Mouse (Mus musculus) cortical plate, adult 2 months (tissue): ENCODE measurements around the gene E130309D02Rik. TPM values are rescaled to one million over a fixed set of nuclear protein-coding genes. Genes with fewer than 3 reads are reported as not detected.

Experiments used
- H3K27ac ChIP-seq: fragments of 200-500 bp; 2 replicates; pipeline ENCODE4 v1.5.1; 2012; ENCODE audit warnings: low read length, control low read depth, inconsistent platforms; ENCODE audit not compliant: insufficient read depth
- H3K4me1 ChIP-seq: fragments of 200-500 bp; 2 replicates; pipeline ENCODE4 v1.6.1; 2011; ENCODE audit warnings: low read length; ENCODE audit not compliant: control insufficient read depth, insufficient read depth
- H3K4me3 ChIP-seq: fragments of 200-500 bp; 2 replicates; pipeline ENCODE4 v1.5.1; 2011; ENCODE audit warnings: mild to moderate bottlenecking, low read length, control low read depth; ENCODE audit not compliant: insufficient read depth
- CTCF ChIP-seq: fragments of 200-500 bp; IDR thresholded peaks from 2 replicates; pipeline ENCODE4 v1.5.1; 2011; ENCODE audit warnings: mild to moderate bottlenecking, control low read depth, low read length; ENCODE audit not compliant: insufficient read depth; ENCODE audit errors: extremely low read depth
- POLR2A ChIP-seq: fragments of 200-500 bp; IDR thresholded peaks from 2 replicates; pipeline ENCODE4 v1.6.1; 2011; ENCODE audit warnings: mild to moderate bottlenecking, low read length, control low read depth; ENCODE audit not compliant: insufficient read depth; ENCODE audit errors: extremely low read depth
- polyA plus RNA-seq: library from polyadenylated mRNA; depleted of rRNA; stranded (reverse); fragments of >200 nt; gene quantifications from 2 replicates; pipeline ENCODE4 v1.2.3, GENCODE M21; 2012

Gene E130309D02Rik
- polyA plus RNA-seq, 1 experiment = 16.3 TPM

DNA sequence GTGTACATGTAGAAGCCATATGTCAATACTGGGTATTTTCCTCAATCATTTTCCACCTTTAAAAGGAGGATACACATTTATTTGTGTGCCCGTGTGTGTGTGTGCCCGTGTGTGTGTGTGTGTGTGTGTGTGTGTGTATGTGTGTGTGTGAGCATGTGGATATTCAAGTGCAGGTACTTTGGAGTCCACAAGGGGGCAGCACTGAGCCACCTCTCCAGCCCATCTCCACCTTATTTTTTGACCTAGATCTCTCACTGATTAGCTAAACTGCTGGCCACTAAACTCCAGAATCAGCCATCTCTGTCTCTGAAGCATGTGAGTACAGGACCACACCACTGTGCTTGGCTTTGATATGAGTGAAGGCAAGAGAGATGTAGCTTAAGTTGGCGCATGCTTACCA lies 20.3 kb downstream of the E130309D02Rik start:
- Histone ChIP-seq H3K4me3 (no peak overlapping the region), H3K27ac (no peak overlapping the region), H3K4me1 (no peaks in the 10 kb centered on the region)
- TF ChIP-seq POLR2A (no peak), CTCF (no peak)

DNA sequence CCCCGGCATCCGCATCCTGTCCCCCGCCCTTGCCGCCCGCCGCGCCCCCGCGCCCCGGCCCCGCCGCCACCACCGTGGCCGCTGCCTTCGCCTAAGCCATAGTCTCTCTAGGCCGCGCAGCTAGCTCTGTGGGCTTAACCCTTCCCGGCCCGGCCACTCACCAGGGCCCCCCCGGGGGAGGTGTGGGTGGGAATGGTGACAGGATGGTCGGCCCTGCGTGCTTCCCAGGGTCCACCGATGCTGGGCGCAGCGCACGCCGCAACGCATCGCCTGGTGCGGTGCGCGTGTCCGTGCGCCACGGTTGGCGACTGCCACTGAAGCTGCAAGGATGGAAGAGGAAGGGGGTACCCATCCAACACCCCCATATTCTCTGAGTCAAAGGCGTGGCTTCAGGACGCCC lies 21.8 kb downstream of the E130309D02Rik start, which contains the start of gene Zfp853:
Gene Zfp853, minus strand, starts transcription at position 220 of the 400 bp plus-strand sequence.
- Histone ChIP-seq H3K4me3 (peak within 1 kb of the TSS; percentile 48), H3K4me1 (no peaks in the 10 kb centered on the region), H3K27ac (no peak within 1 kb of the TSS)
- TF ChIP-seq CTCF = no peak
- TF ChIP-seq POLR2A = no peak

DNA sequence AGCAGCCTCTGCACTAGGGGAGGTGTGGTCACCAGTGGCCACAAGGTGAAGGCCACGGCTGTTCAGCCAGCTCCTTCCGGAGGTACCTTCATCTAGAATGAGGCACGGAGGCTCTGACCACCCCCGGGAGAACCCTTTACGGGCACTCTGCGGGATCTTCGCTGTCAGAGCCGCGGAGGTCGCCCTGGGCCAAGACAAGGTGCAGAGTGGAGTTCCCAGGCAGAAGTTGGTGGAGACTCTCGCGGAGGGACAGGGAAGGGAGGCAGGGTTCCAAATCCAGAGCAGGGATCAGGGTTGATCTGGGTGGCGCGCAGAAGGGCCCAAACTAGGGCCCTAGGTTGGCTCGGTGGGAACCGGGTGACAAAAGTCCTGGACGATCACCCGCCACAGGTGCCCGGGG lies 22.3 kb downstream of the E130309D02Rik start:
- H3K27ac ChIP-seq = no peak overlapping the region
- peak overlapping the region; percentile 48 for H3K4me3 ChIP-seq
- no peaks in the 10 kb centered on the region for H3K4me1 ChIP-seq
- TF ChIP-seq POLR2A (no peak), CTCF (no peak)

DNA sequence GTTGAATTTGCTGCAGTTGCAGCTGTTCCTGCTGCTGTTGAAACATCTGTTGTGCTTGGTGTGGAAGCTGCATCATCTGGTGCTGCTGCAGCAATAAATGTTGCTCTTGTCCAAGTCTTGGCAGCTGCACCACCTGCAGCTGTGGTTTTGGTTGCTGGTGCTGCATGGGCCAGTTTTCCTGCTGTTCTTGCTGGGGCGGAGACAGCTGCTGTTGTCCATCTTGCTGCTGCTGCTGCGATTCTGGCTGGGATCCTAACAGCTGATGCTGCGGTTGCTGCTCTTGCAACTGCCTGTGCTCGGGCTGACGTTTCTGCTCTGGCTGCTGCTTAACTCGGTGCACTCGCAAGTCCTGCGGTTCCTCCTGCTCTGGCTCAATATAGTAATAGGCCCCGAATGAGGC lies 25.9 kb downstream of the E130309D02Rik start:
- TF ChIP-seq CTCF (no peak), POLR2A (no peak)
- no peaks in the 10 kb centered on the region for H3K4me1 ChIP-seq
- H3K4me3 ChIP-seq = no peak overlapping the region
- no peak overlapping the region for H3K27ac ChIP-seq

DNA sequence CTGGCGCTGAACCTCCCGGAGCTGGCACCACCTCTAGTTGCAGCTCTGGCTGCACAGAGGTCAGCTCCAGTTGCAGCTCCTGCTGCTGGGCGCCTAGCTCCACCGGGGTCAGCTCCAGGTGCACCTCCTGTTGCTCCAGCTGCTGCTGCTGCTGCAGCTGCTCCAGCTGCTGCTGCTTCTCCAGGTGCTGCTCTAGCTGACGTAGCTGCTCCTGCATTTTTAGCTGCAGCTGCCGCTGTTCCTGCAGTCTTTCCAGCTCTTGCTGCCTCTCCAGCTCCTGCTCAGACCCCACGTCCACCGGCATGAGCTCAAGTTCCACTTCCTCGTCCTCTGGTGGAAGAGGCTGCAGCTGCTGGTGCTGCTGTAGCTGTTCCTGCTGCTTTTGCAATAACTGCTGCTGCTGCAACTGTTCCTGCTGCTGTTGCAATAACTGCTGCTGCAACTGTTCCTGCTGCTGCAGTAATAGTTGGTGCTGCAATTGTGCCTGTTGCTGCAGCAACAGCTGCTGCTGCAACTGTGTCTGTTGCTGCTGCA lies 26.7 kb downstream of the E130309D02Rik start:
- Histone ChIP-seq H3K4me1 (no peaks in the 10 kb centered on the region), H3K4me3 (no peak overlapping the region), H3K27ac (no peak overlapping the region)
- no peak for TF ChIP-seq POLR2A
- no peak for TF ChIP-seq CTCF

DNA sequence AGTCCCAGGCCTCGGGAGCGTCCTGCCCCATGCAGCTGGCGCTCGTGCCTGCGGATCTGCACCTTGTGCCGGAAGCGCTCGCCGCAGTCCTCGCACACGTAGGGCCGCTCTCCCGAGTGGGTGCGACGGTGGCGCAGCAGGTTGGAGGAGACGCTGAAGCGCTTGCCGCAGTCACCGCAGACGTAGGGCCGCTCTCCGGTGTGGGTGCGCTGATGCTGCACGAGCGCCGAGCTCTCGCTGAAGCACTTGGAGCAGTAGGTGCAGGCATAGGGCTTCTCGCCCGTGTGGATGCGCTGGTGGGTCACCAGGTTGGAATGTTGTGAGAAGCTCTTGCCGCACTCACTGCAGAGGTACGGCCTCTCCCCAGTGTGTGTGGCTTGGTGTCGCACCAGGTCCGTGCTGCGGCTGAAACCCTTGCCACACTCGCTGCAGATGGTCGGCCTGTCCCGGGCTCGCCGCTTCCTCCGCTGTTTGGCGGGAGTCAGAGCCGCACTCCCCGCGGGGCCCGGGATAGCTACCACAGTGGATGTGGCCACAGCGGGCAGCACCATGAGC lies 27.3 kb downstream of the E130309D02Rik start:
- no peak for TF ChIP-seq CTCF
- no peak for TF ChIP-seq POLR2A
- no peak overlapping the region for H3K4me3 ChIP-seq
- no peak overlapping the region for H3K27ac ChIP-seq
- no peaks in the 10 kb centered on the region for H3K4me1 ChIP-seq

DNA sequence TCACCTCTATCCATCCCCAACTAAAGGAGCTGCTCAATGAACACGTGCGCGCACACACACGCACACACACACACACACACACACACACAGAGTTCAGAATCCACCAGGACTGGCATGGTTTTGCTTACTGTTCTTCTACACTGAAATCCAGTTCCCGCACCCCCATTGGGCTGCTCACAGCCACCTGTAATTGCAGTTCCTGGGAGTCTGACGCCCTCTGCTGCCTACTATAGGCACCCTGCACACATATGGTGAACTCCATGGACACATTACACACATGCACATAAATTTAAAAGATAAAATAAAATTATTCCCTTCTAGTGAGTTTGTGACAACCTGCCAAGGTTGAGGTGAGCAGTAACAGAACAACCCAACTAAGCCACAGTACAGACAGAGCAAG lies 30.4 kb downstream of the E130309D02Rik start:
- no peak overlapping the region for H3K4me3 ChIP-seq
- H3K27ac ChIP-seq = no peak overlapping the region
- no peaks in the 10 kb centered on the region for H3K4me1 ChIP-seq
- peak; percentile 39 for TF ChIP-seq CTCF
- TF ChIP-seq POLR2A = no peak

DNA sequence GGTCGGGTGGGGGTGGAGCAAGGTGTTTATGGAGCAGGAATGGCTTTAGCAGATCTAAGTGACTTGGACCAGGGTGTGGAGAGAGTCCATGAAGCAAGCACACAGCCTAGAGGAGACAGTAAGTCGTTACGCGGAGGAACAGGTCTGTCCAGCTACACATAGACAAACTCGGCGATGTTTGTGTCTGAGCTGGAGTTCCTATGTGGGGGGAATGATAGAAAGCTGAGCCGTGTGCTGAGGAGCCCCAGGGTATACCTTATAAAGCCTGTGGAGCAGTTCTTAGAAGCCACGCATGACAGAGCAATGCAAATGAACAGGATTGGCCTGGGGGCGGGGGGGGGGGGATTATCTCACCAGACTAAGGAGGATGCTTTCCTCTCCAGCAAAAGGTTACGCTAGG lies 35.9 kb downstream of the E130309D02Rik start:
- TF ChIP-seq POLR2A (no peak), CTCF (no peak)
- H3K4me1 ChIP-seq = no peaks in the 10 kb centered on the region
- no peak overlapping the region for H3K27ac ChIP-seq
- no peak overlapping the region for H3K4me3 ChIP-seq

DNA sequence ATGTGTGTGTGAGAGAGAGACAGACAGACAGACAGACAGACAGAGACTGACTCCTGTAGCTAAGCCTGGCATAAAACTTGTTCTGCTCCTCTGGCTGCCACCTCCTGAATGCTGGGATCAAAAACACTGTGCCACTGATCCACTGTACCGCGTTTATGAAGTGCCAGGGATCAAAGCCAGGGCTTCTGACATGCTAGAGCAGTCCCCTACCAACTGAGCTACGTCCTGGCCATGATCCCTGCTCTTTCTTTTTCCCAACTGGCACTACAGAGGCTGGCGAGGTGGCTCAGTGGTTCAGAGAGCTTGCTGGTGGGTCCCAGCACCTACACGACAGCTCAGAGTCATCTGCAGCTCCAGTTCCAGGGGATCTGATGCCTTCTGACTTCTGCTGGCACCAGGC lies 39.4 kb downstream of the E130309D02Rik start:
- H3K4me3 ChIP-seq = no peak overlapping the region
- H3K4me1 ChIP-seq = peaks cover 3% of the 10 kb centered on the region
- H3K27ac ChIP-seq = no peak overlapping the region
- TF ChIP-seq CTCF (no peak), POLR2A (no peak)

DNA sequence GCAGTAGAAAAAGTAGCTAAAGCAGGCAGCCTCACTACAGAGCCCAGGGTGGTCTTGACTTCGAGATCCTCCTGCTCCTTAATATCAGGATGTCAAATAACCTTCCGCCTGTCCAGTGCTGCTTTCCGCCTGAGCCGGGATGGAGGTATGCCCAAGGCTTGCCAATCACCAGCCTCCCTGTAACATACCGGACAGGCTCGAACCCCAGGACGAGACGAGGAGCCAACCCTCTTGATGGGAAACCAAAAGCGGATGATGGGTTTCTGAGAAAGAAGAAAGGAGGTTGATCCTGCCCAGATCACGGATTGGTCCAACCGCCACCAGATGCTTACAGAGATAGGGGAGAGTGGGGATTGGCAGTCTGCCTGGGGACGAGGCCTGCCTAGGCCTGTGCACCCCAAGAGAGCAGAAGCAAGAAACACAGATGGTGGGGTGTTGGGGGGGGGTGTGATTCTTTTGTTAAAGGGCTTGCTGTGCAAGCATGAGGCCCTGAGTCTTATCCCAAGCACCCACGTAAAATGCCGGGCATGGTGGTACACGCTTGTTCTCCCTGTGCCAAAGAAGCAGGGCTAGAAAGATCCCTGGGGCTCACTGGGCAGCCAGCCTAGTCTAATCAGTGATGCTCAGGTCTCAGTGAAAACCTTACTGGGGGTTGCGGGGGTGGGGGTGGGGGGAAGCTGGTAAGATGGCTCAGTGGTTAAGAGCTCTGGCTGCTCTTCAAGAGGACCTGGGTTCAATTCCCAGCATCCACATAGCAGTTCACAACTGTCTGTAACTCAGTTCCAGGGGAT lies 42.4 kb downstream of the E130309D02Rik start:
- Histone ChIP-seq H3K4me1 (peaks cover 7% of the 10 kb centered on the region), H3K4me3 (no peak overlapping the region), H3K27ac (no peak overlapping the region)
- TF ChIP-seq CTCF (no peak), POLR2A (no peak)
